Mouse (Mus musculus) small intestine, adult 2 months (tissue): ENCODE measurements at regions not wholly inside any gene's neighbourhood (a gene's known extent, or its start where the extent isn't known, plus 50 kb on each side); places are given as distances from the start of the nearest gene placed in this dataset.

ENCODE experiments used
- CTCF ChIP-seq: fragments of 200-500 bp; IDR thresholded peaks from 2 replicates; pipeline ENCODE4 v1.5.1; 2012; ENCODE audit warnings: low read depth, mild to moderate bottlenecking, control low read depth, inconsistent platforms, low read length, moderate library complexity, mixed read lengths; ENCODE audit not compliant: insufficient replicate concordance, insufficient read length; ENCODE audit errors: extremely low read depth
- POLR2A ChIP-seq: fragments of 200-500 bp; IDR thresholded peaks from 2 replicates; pipeline ENCODE4 v1.6.1; 2012; ENCODE audit warnings: low read depth, mild to moderate bottlenecking, control low read depth, inconsistent platforms, low read length, moderate library complexity

DNA sequence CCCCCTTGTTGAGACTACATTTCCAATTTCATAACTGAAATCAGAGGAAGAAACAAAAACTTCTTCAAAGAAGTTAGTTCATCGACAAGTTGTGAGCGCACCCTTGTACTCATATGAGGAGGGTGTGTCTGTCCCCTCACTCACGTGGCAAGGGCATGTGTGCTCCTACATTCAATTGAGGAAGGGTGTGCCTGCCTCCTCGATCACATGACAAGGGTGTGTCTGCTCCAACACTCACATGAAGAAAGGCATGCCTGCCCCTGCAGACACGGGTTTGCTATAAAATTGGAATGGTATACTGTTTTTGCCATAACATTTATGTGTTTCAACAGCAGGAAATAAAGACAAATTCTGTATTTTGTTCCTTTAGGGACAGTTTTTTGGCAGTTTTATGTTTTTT is 290.6 kb upstream of the Spred2 start:
- TF ChIP-seq CTCF, result no peak
- TF ChIP-seq POLR2A, result no peak
